Mouse (Mus musculus): ENCODE results near the gene Ppfia4.

GRCm38 (mm10) chr1:134361857-134362212 lies 29.1 kb upstream of the Ppfia4 start, which contains the start of gene Tmem183a:
- no peak for TF ChIP-seq CTCF (IDR thresholded peaks at IDR 0.05; ENCODE audit: low read depth)
- no peak; the same call in none of the 2 replicates for TF ChIP-seq EP300 (IDR thresholded peaks at IDR 0.05; ENCODE audit: low read depth)

Data from liver, embryonic 14.5 days (tissue).